Mouse (Mus musculus) ES-E14 (cell line): ENCODE measurements around the gene Ankrd2.

ENCODE experiments used
- CHD2 ChIP-seq: IDR thresholded peaks from 2 replicates; pipeline ENCODE4 v1.6.1; 2014; ENCODE audit warnings: mild to moderate bottlenecking, low read depth, low read length, inconsistent platforms
- HCFC1 ChIP-seq: IDR thresholded peaks from 2 replicates; pipeline ENCODE4 v1.6.1; 2012; ENCODE audit warnings: low read length, inconsistent platforms, borderline replicate concordance; ENCODE audit not compliant: insufficient read depth
- ZC3H11A ChIP-seq: IDR thresholded peaks from 2 replicates; pipeline ENCODE4 v1.6.1; 2012; ENCODE audit warnings: low read depth, mild to moderate bottlenecking, inconsistent platforms, low read length, borderline replicate concordance
- ZNF384 ChIP-seq: IDR thresholded peaks from 2 replicates; pipeline ENCODE4 v1.6.1; 2012; ENCODE audit warnings: low read depth, low read length, inconsistent platforms

DNA sequence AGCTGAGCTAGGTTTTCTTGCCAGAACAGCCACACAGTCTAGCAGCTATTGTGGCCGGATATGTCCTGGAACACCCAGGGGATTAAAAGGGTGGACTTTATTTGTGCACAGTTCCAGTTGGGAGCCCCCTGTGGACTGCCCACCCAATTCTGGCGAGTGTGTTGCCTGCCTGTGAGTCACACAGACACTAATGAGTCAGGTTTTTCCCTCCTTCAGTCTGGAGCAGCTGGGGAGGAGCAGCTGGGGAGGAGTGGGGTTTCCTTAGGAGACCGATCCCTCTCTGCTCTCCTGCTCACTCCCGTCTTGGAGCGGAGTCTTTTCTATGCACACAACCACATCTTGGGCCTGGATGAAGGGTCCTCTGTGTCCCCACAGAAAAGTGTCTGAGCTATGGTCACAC is 19.0 kb upstream of the Ankrd2 start:
- TF ChIP-seq ZC3H11A (no peak), HCFC1 (no peak), CHD2 (no peak), ZNF384 (no peak)
